Mouse (Mus musculus) megakaryocyte, embryonic 14.5 days (primary cell): Measurements from ENCODE around the gene Mpnd. TPM values are rescaled to one million over a fixed set of nuclear protein-coding genes. Genes with fewer than 3 reads are reported as not detected.

ENCODE experiments used
- H3K27me3 ChIP-seq: replicated peaks from 2 replicates; pipeline ENCODE3; 2012; ENCODE audit warnings: inconsistent platforms
- H3K36me3 ChIP-seq: replicated peaks from 2 replicates; pipeline ENCODE3; 2012; ENCODE audit warnings: low read length, inconsistent platforms, mixed read lengths
- H3K4me1 ChIP-seq: 2 replicates; pipeline ENCODE4 v1.6.1; 2012; ENCODE audit warnings: inconsistent platforms
- H3K4me3 ChIP-seq: replicated peaks from 2 replicates; pipeline ENCODE3; 2012; ENCODE audit warnings: moderate library complexity, mild to moderate bottlenecking, inconsistent platforms
- H3K9me3 ChIP-seq: 2 replicates; pipeline ENCODE4 v1.6.1; 2012; ENCODE audit warnings: inconsistent platforms
- FLI1 ChIP-seq: IDR thresholded peaks from 2 replicates; pipeline ENCODE4 v1.6.1; 2012; ENCODE audit warnings: low read length, inconsistent platforms, mixed read lengths
- GATA1 ChIP-seq: IDR thresholded peaks from 3 replicates; pipeline ENCODE4 v1.6.1; 2012; ENCODE audit warnings: mixed read lengths, low read length, inconsistent platforms, borderline replicate concordance
- polyA plus RNA-seq: library from polyadenylated mRNA; stranded (reverse); fragments of >175 nt; gene quantifications from 2 replicates; pipeline ENCODE4 v1.2.3, GENCODE M21; 2012; ENCODE audit warnings: low replicate concordance; ENCODE audit not compliant: insufficient read depth

Mpnd gene
- polyA plus RNA-seq, 1 experiment: 22.7 TPM

DNA sequence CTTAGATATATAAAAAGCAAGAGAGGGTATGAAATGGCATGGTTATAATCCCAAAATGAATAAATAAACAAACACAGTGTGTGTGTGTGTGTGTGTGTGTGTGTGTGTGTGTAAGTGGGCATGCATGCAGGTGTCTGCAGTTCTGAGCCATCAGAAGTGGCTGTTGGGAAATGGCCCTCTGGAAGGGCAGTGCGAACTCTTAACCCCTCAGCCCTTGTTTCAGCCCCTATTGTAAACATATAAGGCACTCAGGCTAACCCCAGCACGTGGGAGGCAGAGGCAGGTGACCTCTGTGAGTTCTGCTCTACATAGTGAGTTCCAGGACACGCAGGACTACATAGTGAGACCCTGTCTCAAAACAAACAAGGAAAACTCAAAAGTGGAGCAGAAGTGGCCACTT lies 28.2 kb upstream of the Mpnd start:
- Histone ChIP-seq H3K4me3 (no peak overlapping the region), H3K4me1 (peaks cover 13% of the 10 kb centered on the region), H3K9me3 (peaks cover 9% of the 10 kb centered on the region), H3K27me3 (peaks cover 50% of the 10 kb centered on the region), H3K36me3 (no peaks in the 10 kb centered on the region)
- no peak for TF ChIP-seq FLI1
- TF ChIP-seq GATA1: no peak

DNA sequence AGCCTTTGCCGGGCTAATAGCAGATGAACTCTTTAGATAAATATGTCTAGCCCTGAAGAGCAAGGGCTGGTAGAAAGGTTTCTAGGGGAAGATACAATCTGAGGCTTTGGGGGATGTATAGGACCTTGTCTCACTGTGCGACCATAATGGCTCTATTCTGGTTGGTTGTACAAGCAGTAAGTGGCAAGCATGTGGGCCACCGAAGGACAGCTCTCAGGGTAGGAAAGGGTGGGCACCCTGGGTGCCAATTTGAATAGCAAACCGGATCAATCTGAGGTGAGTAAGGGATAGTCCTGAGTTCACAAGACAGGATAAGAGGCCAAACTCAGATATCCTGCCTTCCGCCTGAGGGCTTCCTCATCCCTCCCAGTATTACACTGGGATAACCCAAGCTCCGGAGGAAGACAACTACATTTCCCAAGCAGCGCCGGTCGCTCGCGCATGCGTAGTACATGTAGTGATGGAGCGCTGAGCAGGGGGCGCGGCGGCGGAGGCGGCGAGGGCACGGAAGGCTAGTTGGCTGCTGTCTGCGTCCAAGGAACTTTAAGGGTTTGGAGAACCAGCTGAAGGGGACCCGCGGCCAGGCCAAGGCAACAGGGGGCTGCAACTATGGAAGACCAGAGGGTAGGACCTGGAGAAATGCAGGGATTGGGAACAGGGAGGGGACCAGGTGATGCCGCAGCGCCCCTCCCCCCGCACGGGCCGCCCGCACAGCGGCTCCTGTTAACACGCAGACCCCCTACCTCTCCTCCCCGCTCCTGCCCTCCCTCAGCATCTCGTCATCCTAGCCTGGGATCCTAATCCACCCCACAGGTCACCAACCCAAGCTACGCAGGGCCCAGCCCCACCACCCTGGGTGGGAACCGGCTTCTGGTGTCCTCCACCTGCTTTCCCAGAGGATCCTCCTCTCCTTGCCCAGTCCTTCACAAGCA lies 19.2 kb upstream of the Mpnd start, which contains the start of gene Fsd1:
Gene Fsd1, plus strand, starts transcription at position 480 of the 932 bp plus-strand sequence.
- TF ChIP-seq GATA1: no peak
- no peak within 1 kb of the TSS for H3K4me3 ChIP-seq
- H3K27me3 ChIP-seq: peaks cover 63% of the 10 kb centered on the region
- no peaks in the 10 kb centered on the region for H3K36me3 ChIP-seq
- peaks cover 15% of the 10 kb centered on the region for H3K9me3 ChIP-seq
- H3K4me1 ChIP-seq: peaks cover 6% of the 10 kb centered on the region

- H3K9me3 ChIP-seq: no peaks in the 10 kb centered on the region
- no peak overlapping the region for H3K4me3 ChIP-seq
- H3K36me3 ChIP-seq: no peaks in the 10 kb centered on the region
- H3K27me3 ChIP-seq: peaks cover 78% of the 10 kb centered on the region
- TF ChIP-seq GATA1 (no peak), FLI1 (no peak)
- peaks cover 6% of the 10 kb centered on the region for H3K4me1 ChIP-seq
Observed at GRCm38 (mm10) chr17:55990278-55990898, 15.1 kb upstream of the Mpnd start.

DNA sequence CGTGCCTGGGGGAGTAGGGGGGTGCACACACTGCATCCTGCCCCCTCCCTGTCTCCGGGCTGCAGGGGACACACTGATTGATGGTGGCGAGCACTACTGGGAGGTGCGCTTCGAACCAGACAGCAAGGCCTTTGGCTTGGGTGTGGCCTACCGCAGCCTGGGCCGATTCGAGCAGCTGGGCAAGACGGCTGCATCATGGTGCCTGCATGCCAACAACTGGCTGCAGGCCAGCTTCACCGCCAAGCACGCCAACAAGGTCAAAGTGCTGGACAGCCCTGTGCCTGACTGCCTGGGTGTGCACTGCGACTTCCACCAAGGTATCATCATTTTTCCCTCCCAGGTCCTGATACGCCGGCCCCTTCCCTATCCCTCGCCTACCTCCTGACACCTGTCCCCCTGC lies 9.5 kb upstream of the Mpnd start:
- Histone ChIP-seq H3K27me3 (peaks cover 61% of the 10 kb centered on the region), H3K36me3 (no peaks in the 10 kb centered on the region), H3K9me3 (peaks cover 28% of the 10 kb centered on the region), H3K4me3 (peak overlapping the region; percentile 56), H3K4me1 (peaks cover 10% of the 10 kb centered on the region)
- TF ChIP-seq GATA1 (no peak), FLI1 (no peak)

DNA sequence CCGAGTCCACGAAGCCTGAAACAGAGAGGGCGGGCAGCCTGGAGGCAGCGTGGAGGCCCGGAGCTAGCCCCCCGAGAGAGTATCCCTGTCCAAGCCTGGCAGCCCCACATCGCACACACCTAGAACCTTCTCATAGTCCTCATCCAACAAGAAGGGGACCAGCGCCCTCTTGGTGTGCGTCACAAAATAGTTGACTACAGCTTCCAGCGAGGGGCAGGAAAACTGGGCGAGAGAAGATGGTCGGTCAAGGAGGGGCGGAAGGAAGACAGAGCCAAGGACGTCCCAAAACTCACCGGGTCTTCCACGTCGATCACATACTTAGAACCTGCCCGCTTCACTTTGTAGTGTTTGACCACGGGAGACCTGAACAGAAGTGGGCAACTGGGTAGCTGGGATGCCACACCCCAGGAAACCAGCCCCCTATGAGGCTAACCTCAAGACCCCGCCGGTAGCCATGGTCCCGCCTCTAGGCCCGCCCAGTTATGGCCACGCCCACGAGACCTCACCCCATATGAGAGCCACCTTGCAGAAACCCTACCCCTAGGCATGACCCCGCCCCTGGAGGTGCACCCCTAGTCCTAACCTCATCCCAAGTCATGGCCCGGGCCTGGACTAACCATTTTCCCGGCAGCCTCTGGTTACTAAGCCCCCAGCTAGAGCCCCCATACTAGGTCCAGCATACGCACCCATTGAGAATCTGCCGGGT lies 5.6 kb upstream of the Mpnd start:
- peak overlapping the region; percentile 38 for H3K4me3 ChIP-seq
- TF ChIP-seq GATA1: no peak
- no peak for TF ChIP-seq FLI1
- peaks cover 16% of the 10 kb centered on the region for H3K4me1 ChIP-seq
- no peaks in the 10 kb centered on the region for H3K36me3 ChIP-seq
- H3K9me3 ChIP-seq: peaks cover 37% of the 10 kb centered on the region
- peaks cover 56% of the 10 kb centered on the region for H3K27me3 ChIP-seq

DNA sequence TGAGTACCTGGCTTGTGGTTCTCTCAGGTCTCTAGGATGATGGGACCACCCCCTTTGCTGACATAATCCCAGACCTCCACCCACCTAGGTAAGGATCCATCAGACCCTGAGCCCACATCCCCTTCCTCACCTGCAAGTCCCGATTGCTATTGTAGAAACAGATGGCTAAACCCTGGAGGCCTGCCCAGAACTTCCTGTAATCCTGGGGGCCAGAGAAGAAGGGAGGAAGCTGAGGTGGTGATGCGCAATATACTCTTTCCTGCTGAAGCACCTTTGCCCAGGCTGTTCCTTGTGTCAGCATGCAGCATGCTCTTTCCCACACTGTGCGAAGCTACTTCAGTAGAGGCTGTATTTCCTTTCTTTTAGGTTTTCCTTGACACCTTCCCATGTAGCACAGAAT lies 2.5 kb upstream of the Mpnd start:
- Histone ChIP-seq H3K27me3 (peaks cover 42% of the 10 kb centered on the region), H3K4me3 (no peak overlapping the region), H3K36me3 (no peaks in the 10 kb centered on the region), H3K4me1 (peaks cover 29% of the 10 kb centered on the region), H3K9me3 (peaks cover 24% of the 10 kb centered on the region)
- no peak for TF ChIP-seq FLI1
- TF ChIP-seq GATA1: no peak

DNA sequence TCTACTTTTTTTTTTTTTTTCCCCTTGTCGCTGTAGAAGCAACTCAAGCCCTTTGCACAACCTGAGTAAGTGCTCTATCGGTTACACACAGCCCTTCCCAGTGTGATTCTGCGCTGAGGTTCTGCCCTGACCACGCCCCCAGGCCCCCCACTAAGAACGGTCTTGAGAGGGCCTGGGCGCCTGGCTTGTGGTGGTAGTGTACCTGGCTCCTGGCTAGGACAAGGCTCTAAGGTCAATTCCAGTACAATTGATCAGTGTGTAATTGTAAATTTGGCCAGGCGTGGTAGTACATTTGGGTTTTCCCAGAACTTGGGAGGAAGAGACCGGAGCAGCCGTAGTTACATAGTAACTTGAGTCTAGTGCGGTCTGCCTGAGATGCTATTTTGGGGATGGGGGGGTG lies 1.4 kb downstream of the Mpnd start:
- Histone ChIP-seq H3K9me3 (no peaks in the 10 kb centered on the region), H3K27me3 (peaks cover 37% of the 10 kb centered on the region), H3K36me3 (peaks cover 8% of the 10 kb centered on the region), H3K4me1 (peaks cover 59% of the 10 kb centered on the region), H3K4me3 (no peak overlapping the region)
- no peak for TF ChIP-seq GATA1
- TF ChIP-seq FLI1: no peak

GRCm38 (mm10) chr17:56007444-56008355 lies 2.2 kb downstream of the Mpnd start:
- no peaks in the 10 kb centered on the region for H3K9me3 ChIP-seq
- TF ChIP-seq FLI1 (no peak), GATA1 (no peak)
- peak overlapping the region; percentile 93 for H3K4me3 ChIP-seq
- H3K27me3 ChIP-seq: peaks cover 41% of the 10 kb centered on the region
- peaks cover 13% of the 10 kb centered on the region for H3K36me3 ChIP-seq
- peaks cover 64% of the 10 kb centered on the region for H3K4me1 ChIP-seq

- Histone ChIP-seq H3K36me3 (peaks cover 17% of the 10 kb centered on the region), H3K4me3 (peak overlapping the region; percentile 93), H3K27me3 (peaks cover 33% of the 10 kb centered on the region), H3K9me3 (no peaks in the 10 kb centered on the region), H3K4me1 (peaks cover 58% of the 10 kb centered on the region)
- no peak for TF ChIP-seq FLI1
- TF ChIP-seq GATA1: no peak
Observed at GRCm38 (mm10) chr17:56008356-56009087, 3.0 kb downstream of the Mpnd start.
